Mouse (Mus musculus): ENCODE measurements around the gene Tm7sf2. TPM values are rescaled to one million over a fixed set of nuclear protein-coding genes. Genes with fewer than 3 reads are reported as not detected.

Tm7sf2 gene
- total RNA-seq, 2 experiments from 2014 or later, result 17.0 to 25.1 TPM

Small RNA genes lying within 50 kb of the gene (microRNA-seq; reads per million reads assigned to microRNA genes)
- gene Mir6988, result 2.4 reads per million

Other genes with a start within 250 kb of the Tm7sf2 start
- gene Frmd8, start 193.1 kb downstream of the Tm7sf2 start, total RNA-seq (2021), result 10 to 100 TPM; 42.4 to 45.9 TPM
- 10 to 100 TPM; 25.9 to 26.3 TPM for gene Slc25a45, start 190.6 kb downstream of the Tm7sf2 start, total RNA-seq (2021)
- gene Tigd3, start 174.2 kb downstream of the Tm7sf2 start, total RNA-seq (2021), result 1 to 10 TPM; 3.1 TPM
- gene Dpf2, start 155.4 kb downstream of the Tm7sf2 start, total RNA-seq (2021), result 100 to 1,000 TPM; 158 to 169 TPM
- gene Cdc42ep2, start 143.6 kb downstream of the Tm7sf2 start, total RNA-seq (2021), result 10 to 100 TPM; 11.4 TPM
- gene Pola2, start 104.2 kb downstream of the Tm7sf2 start, total RNA-seq (2021), result 10 to 100 TPM; 35.0 to 37.9 TPM
- gene Slc22a20, start 82.2 kb downstream of the Tm7sf2 start, total RNA-seq (2021), result not detected
- gene Capn1, start 52.5 kb downstream of the Tm7sf2 start, total RNA-seq (2021), result 10 to 100 TPM; 28.5 to 43.9 TPM
- gene Syvn1, start 21.8 kb downstream of the Tm7sf2 start, total RNA-seq (2021), result 10 to 100 TPM; 45.8 to 48.1 TPM
- 10 to 100 TPM; 55.6 to 63.5 TPM for gene Mrpl49, start 10.6 kb downstream of the Tm7sf2 start, total RNA-seq (2021)
- gene Fau, start 10.5 kb downstream of the Tm7sf2 start, total RNA-seq (2021), result 1,000 to 10,000 TPM; 1,446 to 1,549 TPM
- gene Znhit2, start 7.2 kb downstream of the Tm7sf2 start, total RNA-seq (2021), result 10 to 100 TPM; 28.0 to 31.0 TPM
- 10 to 100 TPM; 80.2 to 83.4 TPM for gene Vps51, start 8.9 kb upstream of the Tm7sf2 start, total RNA-seq (2021)
- gene Tmem262, start 11.7 kb upstream of the Tm7sf2 start, total RNA-seq (2021), result not detected
- gene Gm28374, start 13.9 kb upstream of the Tm7sf2 start, total RNA-seq (2021), result under 1 TPM in 1 of 2 experiments, not detected in 1; 0.95 TPM
- 10 to 100 TPM; 49.6 to 52.9 TPM for gene Zfpl1, start 16.6 kb upstream of the Tm7sf2 start, total RNA-seq (2021)
- 10 to 100 TPM; 12.4 to 13.7 TPM for gene Cdca5, start 16.6 kb upstream of the Tm7sf2 start, total RNA-seq (2021)
- gene AC131692.1, start 26.0 kb upstream of the Tm7sf2 start, total RNA-seq (2021), result under 1 TPM; 0.62 to 0.98 TPM
- gene Naaladl1, start 37.4 kb upstream of the Tm7sf2 start, total RNA-seq (2021), result 1 to 10 TPM in 1 of 2 experiments, under 1 TPM in 1; 0.73 to 1.1 TPM
- gene Sac3d1, start 50.3 kb upstream of the Tm7sf2 start, total RNA-seq (2021), result 10 to 100 TPM; 18.6 TPM
- gene Snx15, start 59.9 kb upstream of the Tm7sf2 start, total RNA-seq (2021), result 10 to 100 TPM; 27.1 to 27.7 TPM
- 1 to 10 TPM in 1 of 2 experiments, under 1 TPM in 1; 0.81 to 2.0 TPM for gene Batf2, start 72.6 kb upstream of the Tm7sf2 start, total RNA-seq (2021)
- gene Arl2, start 73.2 kb upstream of the Tm7sf2 start, total RNA-seq (2021), result 10 to 100 TPM; 64.2 to 65.1 TPM
- gene Majin, start 116.0 kb upstream of the Tm7sf2 start, total RNA-seq (2021), result 1 to 10 TPM; 2.1 to 3.5 TPM
- gene Gpha2, start 158.0 kb upstream of the Tm7sf2 start, total RNA-seq (2021), result 10 to 100 TPM; 40.5 to 50.4 TPM
- 10 to 100 TPM; 68.4 to 71.2 TPM for gene Ppp2r5b, start 167.5 kb upstream of the Tm7sf2 start, total RNA-seq (2021)
- gene Atg2a, start 173.3 kb upstream of the Tm7sf2 start, total RNA-seq (2021), result 10 to 100 TPM; 40.0 to 41.1 TPM
- gene Ehd1, start 208.4 kb upstream of the Tm7sf2 start, total RNA-seq (2021), result 10 to 100 TPM; 88.2 to 90.2 TPM
- gene Cdc42bpg, start 238.1 kb upstream of the Tm7sf2 start, total RNA-seq (2021), result 10 to 100 TPM; 18.4 to 20.6 TPM